Mouse (Mus musculus) heart, embryonic 10.5 days (tissue): ENCODE data around the gene Zswim4. TPM values are rescaled to one million over a fixed set of nuclear protein-coding genes. Genes with fewer than 3 reads are reported as not detected.
A peak's percentile ranks its signal among the peaks of the same experiment; 100 is the strongest.

Source experiments
- DNase-seq: peaks from one replicate; pipeline ENCODE4 v3.0.0-alpha.2; 2017; ENCODE audit warnings: low spot score
- H3K27ac ChIP-seq: fragments of 300-500 bp; sonication (generic); 2 replicates; pipeline ENCODE4 v1.5.1; 2016; ENCODE audit warnings: mild to moderate bottlenecking
- H3K27me3 ChIP-seq: fragments of 300-500 bp; sonication (generic); 2 replicates; pipeline ENCODE4 v1.6.1; 2016; ENCODE audit warnings: mild to moderate bottlenecking; ENCODE audit not compliant: poor library complexity, insufficient read depth, severe bottlenecking
- H3K36me3 ChIP-seq: fragments of 300-500 bp; sonication (generic); 2 replicates; pipeline ENCODE4 v1.6.1; 2016; ENCODE audit warnings: mild to moderate bottlenecking, moderate library complexity
- H3K4me1 ChIP-seq: fragments of 300-500 bp; sonication (generic); 2 replicates; pipeline ENCODE4 v1.6.1; 2016; ENCODE audit warnings: mild to moderate bottlenecking
- H3K4me3 ChIP-seq: fragments of 300-500 bp; sonication (generic); 2 replicates; pipeline ENCODE4 v1.5.1; 2016; ENCODE audit warnings: mild to moderate bottlenecking, moderate library complexity
- H3K9me3 ChIP-seq: fragments of 300-500 bp; sonication (generic); 2 replicates; pipeline ENCODE4 v1.6.1; 2016; ENCODE audit warnings: mild to moderate bottlenecking, moderate library complexity
- WGBS: fragments of 180-500 bp; shearing (Covaris S2); methylation state at CpG from one replicate; pipeline ENCODE4 v1.1.7; 2016; 5-methylcytosine and 5-hydroxymethylcytosine counted together
- polyA plus RNA-seq: library from polyadenylated mRNA; unstranded; fragments of >200 nt; fragmentation: Nextera tagmentation; extraction: Ambion mirVana; gene quantifications from 2 replicates; pipeline ENCODE4 v1.2.1, GENCODE M21; 2016

Zswim4 gene
- polyA plus RNA-seq, 1 experiment from 2014 or later: 17.5 TPM

GRCm38 (mm10) chr8:84192555-84192954 is 44.3 kb downstream of the Zswim4 start:
- Histone ChIP-seq H3K27me3 (no peaks in the 10 kb centered on the region), H3K36me3 (no peaks in the 10 kb centered on the region), H3K27ac (peak overlapping the region; percentile 94), H3K4me1 (peaks cover 24% of the 10 kb centered on the region), H3K4me3 (peak overlapping the region; percentile 49), H3K9me3 (no peaks in the 10 kb centered on the region)
- DNase-seq: peak; percentile 95
- 3% methylated on average over 33 of the region's 33 CpGs for WGBS

GRCm38 (mm10) chr8:84192023-84192422 is 44.8 kb downstream of the Zswim4 start:
- Histone ChIP-seq H3K27ac (peak overlapping the region; percentile 94), H3K36me3 (no peaks in the 10 kb centered on the region), H3K27me3 (no peaks in the 10 kb centered on the region), H3K9me3 (no peaks in the 10 kb centered on the region), H3K4me1 (peaks cover 24% of the 10 kb centered on the region), H3K4me3 (peak overlapping the region; percentile 49)
- peak; percentile 95 for DNase-seq
- WGBS: 12% methylated on average over 13 of the region's 13 CpGs

GRCm38 (mm10) chr8:84190191-84190867 is 46.5 kb downstream of the Zswim4 start:
- WGBS: 91% methylated on average over 7 of the region's 7 CpGs
- H3K9me3 ChIP-seq: no peaks in the 10 kb centered on the region
- H3K27ac ChIP-seq: peak overlapping the region; percentile 49
- H3K4me1 ChIP-seq: peaks cover 28% of the 10 kb centered on the region
- no peaks in the 10 kb centered on the region for H3K27me3 ChIP-seq
- H3K4me3 ChIP-seq: no peak overlapping the region
- DNase-seq: peak; percentile 64
- H3K36me3 ChIP-seq: no peaks in the 10 kb centered on the region

GRCm38 (mm10) chr8:84189603-84190002 is 47.3 kb downstream of the Zswim4 start:
- peak; percentile 74 for DNase-seq
- Histone ChIP-seq H3K27me3 (peaks cover 6% of the 10 kb centered on the region; the same call in 1 of the 2 replicates), H3K4me1 (peaks cover 31% of the 10 kb centered on the region), H3K27ac (peak overlapping the region; percentile 49; the same call in 1 of the 2 replicates), H3K36me3 (no peaks in the 10 kb centered on the region), H3K4me3 (no peak overlapping the region), H3K9me3 (no peaks in the 10 kb centered on the region)
- 57% methylated on average over 4 of the region's 4 CpGs for WGBS

- Histone ChIP-seq H3K9me3 (no peaks in the 10 kb centered on the region), H3K27ac (peak overlapping the region; percentile 62; the same call in 1 of the 2 replicates), H3K4me3 (no peak overlapping the region), H3K4me1 (peaks cover 37% of the 10 kb centered on the region), H3K27me3 (peaks cover 8% of the 10 kb centered on the region; the same call in 1 of the 2 replicates), H3K36me3 (no peaks in the 10 kb centered on the region)
- WGBS: 86% methylated on average over 10 of the region's 10 CpGs
- DNase-seq: peak; percentile 68
These were observed 48.2 kb downstream of the Zswim4 start for GRCm38 (mm10) chr8:84188671-84189070.

- peaks cover 40% of the 10 kb centered on the region for H3K4me1 ChIP-seq
- 2% methylated on average over 21 of the region's 21 CpGs for WGBS
These were observed 49.6 kb downstream of the Zswim4 start for GRCm38 (mm10) chr8:84187065-84187755.

GRCm38 (mm10) chr8:84186547-84186946 is 50.3 kb downstream of the Zswim4 start:
- Histone ChIP-seq H3K4me3 (peak overlapping the region; percentile 60), H3K4me1 (peaks cover 37% of the 10 kb centered on the region), H3K27ac (peak overlapping the region; percentile 81), H3K27me3 (peaks cover 8% of the 10 kb centered on the region; the same call in 1 of the 2 replicates), H3K36me3 (no peaks in the 10 kb centered on the region), H3K9me3 (no peaks in the 10 kb centered on the region)
- DNase-seq: peak; percentile 92
- WGBS: 1% methylated on average over 12 of the region's 12 CpGs

More at GRCm38 (mm10) chr8:84187065-84187755, 49.6 kb downstream of the Zswim4 start:
- DNase-seq: peak; percentile 93
- Histone ChIP-seq H3K4me3 (peak overlapping the region; percentile 60), H3K27ac (peak overlapping the region; percentile 81), H3K27me3 (peaks cover 8% of the 10 kb centered on the region; the same call in 1 of the 2 replicates), H3K36me3 (no peaks in the 10 kb centered on the region), H3K9me3 (no peaks in the 10 kb centered on the region)

- peak; percentile 63 for DNase-seq
- peak within 1 kb of the TSS; percentile 88 for H3K4me3 ChIP-seq
- H3K9me3 ChIP-seq: no peaks in the 10 kb centered on the region
- H3K27ac ChIP-seq: peak within 1 kb of the TSS; percentile 98
- peaks cover 8% of the 10 kb centered on the region; the same call in 1 of the 2 replicates for H3K27me3 ChIP-seq
- WGBS: 86% methylated on average over 7 of the region's 7 CpGs
- H3K36me3 ChIP-seq: no peaks in the 10 kb centered on the region
- peaks cover 48% of the 10 kb centered on the region for H3K4me1 ChIP-seq
These were observed 51.7 kb downstream of the Zswim4 start, which contains the start of gene Nanos3 for GRCm38 (mm10) chr8:84185117-84185516. Gene Nanos3, minus strand, starts transcription at chr8:84185217.

GRCm38 (mm10) chr8:84184085-84185043 is 52.5 kb downstream of the Zswim4 start:
- H3K4me3 ChIP-seq: peak overlapping the region; percentile 88
- WGBS: 18% methylated on average over 21 of the region's 21 CpGs
- DNase-seq: peak; percentile 66
- no peaks in the 10 kb centered on the region for H3K9me3 ChIP-seq
- peaks cover 56% of the 10 kb centered on the region for H3K4me1 ChIP-seq
- peaks cover 8% of the 10 kb centered on the region; the same call in 1 of the 2 replicates for H3K27me3 ChIP-seq
- H3K27ac ChIP-seq: peak overlapping the region; percentile 98
- H3K36me3 ChIP-seq: no peaks in the 10 kb centered on the region

GRCm38 (mm10) chr8:84183261-84184084 is 53.4 kb downstream of the Zswim4 start:
- Histone ChIP-seq H3K27me3 (peaks cover 8% of the 10 kb centered on the region; the same call in 1 of the 2 replicates), H3K9me3 (no peaks in the 10 kb centered on the region), H3K27ac (peak overlapping the region; percentile 98), H3K4me3 (peak overlapping the region; percentile 88), H3K4me1 (peaks cover 64% of the 10 kb centered on the region), H3K36me3 (peaks cover 5% of the 10 kb centered on the region; the same call in 1 of the 2 replicates)
- DNase-seq: peak; percentile 77
- WGBS: 3% methylated on average over 80 of the region's 87 CpGs

- H3K9me3 ChIP-seq: no peaks in the 10 kb centered on the region
- peaks cover 70% of the 10 kb centered on the region for H3K4me1 ChIP-seq
These were observed 54.0 kb downstream of the Zswim4 start for GRCm38 (mm10) chr8:84182833-84183232.

More at GRCm38 (mm10) chr8:84182833-84183232, 54.0 kb downstream of the Zswim4 start:
- 59% methylated on average over 4 of the region's 4 CpGs for WGBS
- DNase-seq: no peak
- Histone ChIP-seq H3K27ac (peak overlapping the region; percentile 98), H3K36me3 (peaks cover 6% of the 10 kb centered on the region; the same call in 1 of the 2 replicates), H3K27me3 (peaks cover 8% of the 10 kb centered on the region; the same call in 1 of the 2 replicates), H3K4me3 (peak overlapping the region; percentile 88)
